Mouse (Mus musculus): ENCODE measurements around the gene Chst15.

GRCm38 (mm10) chr7:132332176-132332575 is 15.1 kb upstream of the Chst15 start:
- no peak for TF ChIP-seq POLR2A (IDR thresholded peaks at IDR 0.05; ENCODE audit: low read depth, low read length)
- TF ChIP-seq CTCF (conservative IDR thresholded peaks at IDR 0.05; ENCODE audit: insufficient read depth, insufficient read length, low read depth, low read length), result no peak

Data from kidney, adult 2 months (tissue).